In genomic region chr8:121187491-121188364, GRCm38 (mm10) we compare ENCODE assay signal across 8 mouse cellular contexts. TPM values are rescaled to one million over a fixed set of nuclear protein-coding genes. Genes with fewer than 3 reads are reported as not detected.
A peak's percentile ranks its signal among the peaks of the same experiment; 100 is the strongest.
DNase-seq lines count a peak whose midpoint lies in the region; ATAC-seq and TF ChIP-seq lines count a peak whose summit lies in the region.

No protein-coding gene starts in this region.

- H3K4me3 ChIP-seq in heart, embryonic 12.5 days = no peak overlapping the region
- H3K4me3 ChIP-seq in stomach, postnatal 0 days (ENCODE audit: low read depth, low read length) = no peak overlapping the region
- no peak overlapping the region for H3K4me3 ChIP-seq in forebrain, embryonic 15.5 days

- 56% methylated on average over 15 of the region's 15 CpGs for WGBS in heart, embryonic 12.5 days
- WGBS in stomach, postnatal 0 days = 56% methylated on average over 15 of the region's 15 CpGs
- 83% methylated on average over 15 of the region's 15 CpGs for WGBS in forebrain, embryonic 15.5 days

- H3K9me3 ChIP-seq in heart, embryonic 12.5 days (replicated peaks) = peaks cover 5% of the 10 kb centered on the region; the same call in 1 of the 2 replicates
- H3K9me3 ChIP-seq in stomach, postnatal 0 days (ENCODE audit: control insufficient read depth, low read length) = no peaks in the 10 kb centered on the region
- H3K9me3 ChIP-seq in forebrain, embryonic 15.5 days = no peaks in the 10 kb centered on the region

- TF ChIP-seq CTCF in stomach, postnatal 0 days (IDR thresholded peaks at IDR 0.05; ENCODE audit: low read depth) = no peak

- H3K4me2 ChIP-seq in heart, embryonic 12.5 days = no peak overlapping the region
- no peak overlapping the region for H3K4me2 ChIP-seq in stomach, postnatal 0 days (replicated peaks; ENCODE audit: low read depth)
- no peak overlapping the region for H3K4me2 ChIP-seq in forebrain, embryonic 15.5 days (replicated peaks)

- peaks cover 3% of the 10 kb centered on the region; the same call in 1 of the 2 replicates for H3K27me3 ChIP-seq in heart, embryonic 12.5 days (replicated peaks)
- no peaks in the 10 kb centered on the region for H3K27me3 ChIP-seq in stomach, postnatal 0 days (ENCODE audit: control insufficient read depth, insufficient read depth, low read length)
- H3K27me3 ChIP-seq in forebrain, embryonic 15.5 days = no peaks in the 10 kb centered on the region

- no peaks in the 10 kb centered on the region for H3K36me3 ChIP-seq in heart, embryonic 12.5 days
- no peaks in the 10 kb centered on the region for H3K36me3 ChIP-seq in stomach, postnatal 0 days (ENCODE audit: control insufficient read depth, insufficient read depth, low read length)
- H3K36me3 ChIP-seq in forebrain, embryonic 15.5 days = no peaks in the 10 kb centered on the region

- TF ChIP-seq EP300 in stomach, postnatal 0 days (optimal IDR thresholded peaks at IDR 0.05) = no peak

- H3K4me1 ChIP-seq in heart, embryonic 12.5 days (replicated peaks) = peaks cover 24% of the 10 kb centered on the region
- no peaks in the 10 kb centered on the region for H3K4me1 ChIP-seq in stomach, postnatal 0 days (replicated peaks; ENCODE audit: control insufficient read depth, insufficient read depth)
- no peaks in the 10 kb centered on the region for H3K4me1 ChIP-seq in forebrain, embryonic 15.5 days

- ATAC-seq in heart, embryonic 12.5 days (ENCODE audit: insufficient number of reproducible peaks, low FRiP score) = peak; percentile 62; the same call in 1 of the 2 replicates
- peak; percentile 49; the same call in 1 of the 2 replicates for ATAC-seq in stomach, postnatal 0 days (ENCODE audit: low FRiP score, low TSS enrichment)
- ATAC-seq in forebrain, embryonic 15.5 days (replicated peaks) = no peak

- DNase-seq in adrenal gland, adult (ENCODE audit: inconsistent age in 2 of 2, low spot score in 1 of 2) = peak; percentile 52 to 75
- DNase-seq in adrenal gland, postnatal 4 days (ENCODE audit: low spot score in 2 of 2) = no peak
- DNase-seq in R1 (ENCODE audit: low read depth, low spot score) = peak; percentile 18
- DNase-seq in kidney, postnatal 4 days = peak; percentile 53 to 71
- DNase-seq in stomach, postnatal 0 days (ENCODE audit: low spot score) = no peak
- DNase-seq in spleen, adult 12 weeks (ENCODE audit: low spot score) = no peak

- H3K9ac ChIP-seq in heart, embryonic 12.5 days = no peak overlapping the region; the same call in 1 of the 2 replicates
- H3K9ac ChIP-seq in stomach, postnatal 0 days (ENCODE audit: low read length) = no peak overlapping the region
- H3K9ac ChIP-seq in forebrain, embryonic 15.5 days (replicated peaks) = no peak overlapping the region

- H3K27ac ChIP-seq in heart, embryonic 12.5 days (ENCODE audit: poor library complexity, severe bottlenecking) = peak overlapping the region; percentile 50
- H3K27ac ChIP-seq in stomach, postnatal 0 days (replicated peaks) = no peak overlapping the region
- no peak overlapping the region for H3K27ac ChIP-seq in forebrain, embryonic 15.5 days (replicated peaks)

RNA-seq across cellular contexts. Expression of gene Foxl1, which starts 60.0 kb away (rescaled TPM):
- total RNA-seq in adrenal gland, postnatal 4 days (2021) = 1 to 10 TPM; 1.2 to 1.8 TPM
- 0.78 and 1.2 TPM in 2 replicates for polyA plus RNA-seq in heart, embryonic 12.5 days (2016; fragmentation: Nextera tagmentation; extraction: Ambion mirVana)
- polyA plus RNA-seq in stomach, postnatal 0 days (2015; fragmentation: Nextera tagmentation; extraction: Ambion mirVana) = 2.8 and 2.9 TPM in 2 replicates
- polyA plus RNA-seq in forebrain, embryonic 15.5 days (2015; fragmentation: Nextera tagmentation; extraction: Ambion mirVana) = 0.10 and 0.18 TPM in 2 replicates

Comparison
In these comparisons a context has a peak if more than half of its experiments do, and no peak if none do; other contexts are left out.
1. DNase-seq: peak in adrenal gland, adult (2 of 2), R1 (single experiment) and kidney, postnatal 4 days (2 of 2); none in adrenal gland, postnatal 4 days (0 of 2), stomach, postnatal 0 days (single experiment) and spleen, adult 12 weeks (single experiment).